Mouse (Mus musculus) C2C12 (cell line): ENCODE measurements around the gene Brd2. TPM values are rescaled to one million over a fixed set of nuclear protein-coding genes. Genes with fewer than 3 reads are reported as not detected.

Source experiments
- H3K27me3 ChIP-seq: one replicate; pipeline ENCODE4 v1.6.1; 2011; ENCODE audit not compliant: control insufficient read depth, insufficient read depth, insufficient read length
- H3K36me3 ChIP-seq: one replicate; pipeline ENCODE4 v1.6.1; 2011; ENCODE audit not compliant: control insufficient read depth, insufficient read depth
- H3K4me3 ChIP-seq: one replicate; pipeline ENCODE4 v1.5.1; 2011; ENCODE audit warnings: mild to moderate bottlenecking, control low read depth; ENCODE audit not compliant: poor library complexity, insufficient read depth, severe bottlenecking
- H3K79me2 ChIP-seq: one replicate; pipeline ENCODE4 v1.6.1; 2011; ENCODE audit not compliant: control insufficient read depth, insufficient read depth
- H3K79me3 ChIP-seq: one replicate; pipeline ENCODE4 v1.6.1; 2011; ENCODE audit warnings: low read depth, control low read depth
- H3ac ChIP-seq: one replicate; pipeline ENCODE3; 2011; ENCODE audit warnings: low read depth; ENCODE audit not compliant: control insufficient read depth, insufficient read length
- CEBPB ChIP-seq: IDR thresholded peaks from one replicate; pipeline ENCODE4 v1.6.1; 2011; ENCODE audit warnings: low read depth, mild to moderate bottlenecking, control low read depth, moderate library complexity
- CTCF ChIP-seq: IDR thresholded peaks from one replicate; pipeline ENCODE4 v1.5.1; 2011; ENCODE audit not compliant: control insufficient read depth, insufficient read depth, insufficient read length
- FOSL1 ChIP-seq: IDR thresholded peaks from one replicate; pipeline ENCODE4 v1.8.0; 2011; ENCODE audit warnings: mild to moderate bottlenecking, low read length; ENCODE audit not compliant: poor library complexity, insufficient read depth, severe bottlenecking
- MAX ChIP-seq: IDR thresholded peaks from one replicate; pipeline ENCODE4 v1.6.1; 2011; ENCODE audit warnings: mild to moderate bottlenecking, control low read depth
- MYOD1 ChIP-seq: IDR thresholded peaks from one replicate; pipeline ENCODE4 v1.6.1; 2011; ENCODE audit warnings: low read depth; ENCODE audit not compliant: control insufficient read depth, insufficient read length
- MYOG ChIP-seq: IDR thresholded peaks from one replicate; pipeline ENCODE4 v1.6.1; 2011; ENCODE audit not compliant: control insufficient read depth, insufficient read length; ENCODE audit errors: extremely low read depth
- USF1 ChIP-seq: IDR thresholded peaks from one replicate; pipeline ENCODE4 v1.6.1; 2011; ENCODE audit warnings: low read depth, mild to moderate bottlenecking, control low read depth, moderate library complexity
- polyA plus RNA-seq: library from polyadenylated mRNA; unstranded; fragments of >200 nt; fragmentation: generic; extraction: Trizol; gene quantifications from one replicate; pipeline ENCODE4 v1.2.1, GENCODE M21; 2012; ENCODE audit warnings: missing spikeins

Gene Brd2
- polyA plus RNA-seq, 1 experiment, result 127 TPM

DNA sequence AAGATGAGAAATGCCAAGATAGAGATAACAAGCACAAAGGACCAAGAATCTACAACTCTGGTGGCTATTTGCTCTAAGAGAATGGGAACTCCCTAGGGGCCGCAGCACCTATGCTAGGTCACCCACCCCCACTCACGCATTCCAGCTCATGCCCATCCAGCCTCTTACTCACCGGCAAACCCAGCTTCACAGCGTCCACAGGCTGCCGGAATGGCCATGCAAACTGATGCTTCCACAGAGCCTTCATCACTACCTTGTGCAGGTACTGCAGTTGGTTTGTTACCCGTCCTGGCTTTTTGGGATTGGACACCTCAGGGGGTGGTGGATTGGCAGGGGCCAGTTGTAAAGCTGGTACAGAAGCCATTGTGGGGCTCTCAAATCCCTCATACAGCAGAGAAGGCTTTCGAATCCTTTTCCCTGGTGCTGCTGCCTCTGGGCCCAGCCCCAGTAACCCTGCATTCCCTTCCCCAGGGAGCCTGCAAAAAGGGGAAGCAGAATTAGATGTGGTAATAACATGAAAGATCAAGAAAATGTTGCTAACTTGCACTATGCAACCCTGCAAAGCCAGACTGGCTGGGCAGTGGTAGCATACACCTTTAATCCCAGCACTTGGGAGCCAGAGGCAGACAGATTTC is 5.6 kb downstream of the Brd2 start:
- no peaks in the 10 kb centered on the region for H3K27me3 ChIP-seq
- H3K79me3 ChIP-seq, result peaks cover 67% of the 10 kb centered on the region
- H3K36me3 ChIP-seq, result peaks cover 73% of the 10 kb centered on the region
- H3K4me3 ChIP-seq, result peak overlapping the region; percentile 86
- H3ac ChIP-seq, result peak overlapping the region; percentile 84
- TF ChIP-seq CEBPB (no peak), USF1 (no peak)
- H3K79me2 ChIP-seq, result peaks cover 97% of the 10 kb centered on the region

DNA sequence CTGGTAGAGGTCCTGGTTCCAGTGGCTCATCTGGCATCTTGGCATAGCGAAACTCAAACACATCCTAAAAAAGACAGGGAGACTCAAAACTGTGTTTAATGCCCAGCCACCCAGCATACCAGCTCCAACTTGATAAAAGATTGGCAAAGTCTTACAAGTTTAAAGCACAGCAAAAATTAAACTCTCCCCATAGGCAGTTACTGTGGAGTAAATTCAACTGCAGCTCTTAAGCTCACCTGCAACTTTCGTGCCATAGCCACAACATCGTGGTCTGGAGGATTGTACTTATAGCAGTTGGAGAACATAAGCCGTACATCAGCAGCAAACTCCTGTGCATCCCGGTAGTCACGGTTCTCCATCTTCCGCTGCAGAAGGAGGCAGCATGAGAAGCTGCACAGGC is 8.3 kb downstream of the Brd2 start:
- H3K36me3 ChIP-seq, result peaks cover 97% of the 10 kb centered on the region
- H3K79me2 ChIP-seq, result peaks cover 72% of the 10 kb centered on the region
- no peak overlapping the region for H3ac ChIP-seq
- H3K4me3 ChIP-seq, result no peak overlapping the region
- peaks cover 57% of the 10 kb centered on the region for H3K79me3 ChIP-seq
- TF ChIP-seq MYOG, result no peak
- no peak for TF ChIP-seq FOSL1
- TF ChIP-seq USF1, result no peak
- H3K27me3 ChIP-seq, result no peaks in the 10 kb centered on the region

DNA sequence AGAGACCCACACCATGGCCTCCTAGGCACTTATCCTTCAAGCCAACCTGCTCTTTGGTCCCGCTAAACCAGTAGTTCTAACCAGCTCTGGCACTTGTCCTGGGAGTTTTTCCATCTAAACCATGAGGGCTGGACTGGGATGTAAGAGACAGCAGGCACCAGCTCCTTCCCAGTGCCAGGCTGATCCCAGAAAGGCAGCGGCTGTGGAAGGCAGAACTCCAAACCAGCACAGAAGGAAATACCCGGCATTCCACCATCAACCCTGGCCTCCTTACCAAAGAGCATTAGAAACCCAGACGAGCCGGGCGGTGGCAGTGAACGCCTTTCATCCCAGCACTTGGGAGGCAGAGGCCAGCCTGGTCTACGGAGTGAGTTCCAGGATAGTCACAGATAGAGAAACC is 12.1 kb downstream of the Brd2 start:
- Histone ChIP-seq H3K36me3 (peaks cover 62% of the 10 kb centered on the region), H3K4me3 (no peak overlapping the region), H3K27me3 (no peaks in the 10 kb centered on the region), H3K79me3 (peaks cover 20% of the 10 kb centered on the region), H3K79me2 (peaks cover 34% of the 10 kb centered on the region), H3ac (no peak overlapping the region)
- TF ChIP-seq MAX, result no peak
- TF ChIP-seq CEBPB, result no peak
- no peak for TF ChIP-seq FOSL1
- TF ChIP-seq MYOD1, result no peak
- TF ChIP-seq CTCF, result no peak
- TF ChIP-seq USF1, result no peak
- no peak for TF ChIP-seq MYOG

DNA sequence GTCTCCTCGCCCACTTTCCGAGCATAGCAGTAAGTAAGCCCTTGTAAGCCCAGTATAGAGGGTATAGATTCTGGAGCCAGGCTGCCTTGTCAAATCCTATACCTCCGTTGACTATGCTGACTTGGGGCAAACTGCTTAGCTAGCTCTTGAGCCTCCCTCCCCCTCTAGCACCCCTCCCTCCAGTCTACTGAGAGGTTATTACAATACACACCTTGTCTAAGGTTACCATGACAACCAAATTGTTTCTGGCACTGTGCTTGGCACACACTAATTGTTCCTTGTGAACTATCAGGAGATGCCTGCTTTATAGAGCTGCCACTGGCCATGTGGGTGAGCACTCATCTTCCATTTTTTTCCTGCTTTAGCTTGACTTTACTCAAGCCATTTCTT is 12.6 kb downstream of the Brd2 start:
- Histone ChIP-seq H3K79me2 (peaks cover 29% of the 10 kb centered on the region), H3K36me3 (peaks cover 57% of the 10 kb centered on the region), H3K27me3 (no peaks in the 10 kb centered on the region), H3K4me3 (no peak overlapping the region), H3K79me3 (peaks cover 15% of the 10 kb centered on the region), H3ac (no peak overlapping the region)
- TF ChIP-seq MYOG (no peak), CEBPB (no peak), CTCF (no peak), MAX (no peak), USF1 (no peak), FOSL1 (no peak), MYOD1 (no peak)

DNA sequence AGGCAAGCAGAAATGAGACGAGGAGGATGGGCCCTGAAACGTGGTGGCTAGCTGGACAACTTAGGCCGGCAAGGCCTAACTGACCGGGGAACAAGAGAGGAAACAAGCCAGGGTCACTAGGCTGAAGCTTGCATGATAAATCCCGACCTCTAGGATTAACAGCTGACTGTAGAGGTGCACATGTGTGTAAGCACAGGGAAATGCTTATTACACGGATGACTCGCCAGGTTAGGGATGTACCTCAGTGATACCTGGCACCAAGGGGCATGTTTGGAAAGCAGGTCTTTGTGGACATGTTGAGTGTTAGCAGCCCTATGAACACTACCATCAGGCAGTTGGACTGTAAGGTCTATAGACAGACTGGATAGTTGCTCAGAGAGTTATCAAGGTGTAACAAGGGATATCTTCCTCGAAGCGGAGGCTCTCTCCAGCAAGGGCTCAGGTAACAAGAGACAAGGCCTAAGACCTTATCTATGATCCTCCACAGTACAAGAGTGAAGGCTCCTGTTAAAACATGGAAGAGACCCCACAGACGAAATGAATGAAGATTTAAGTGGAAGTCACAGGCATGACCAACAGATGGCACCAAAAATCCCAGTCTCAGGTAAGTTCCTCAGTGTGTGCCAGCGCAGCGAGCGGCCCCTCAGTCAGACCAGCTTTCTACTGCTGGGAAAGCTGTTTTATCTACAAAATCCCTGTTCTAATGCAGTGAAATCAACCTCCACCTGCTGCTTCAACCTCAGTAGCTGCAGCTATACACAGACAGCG is 13.2 kb downstream of the Brd2 start:
- H3K79me2 ChIP-seq, result peaks cover 23% of the 10 kb centered on the region
- TF ChIP-seq CEBPB (no peak), MAX (no peak), MYOG (no peak), FOSL1 (no peak), USF1 (no peak), MYOD1 (no peak), CTCF (no peak)
- H3K27me3 ChIP-seq, result no peaks in the 10 kb centered on the region
- H3K79me3 ChIP-seq, result peaks cover 10% of the 10 kb centered on the region
- no peak overlapping the region for H3ac ChIP-seq
- H3K36me3 ChIP-seq, result peaks cover 51% of the 10 kb centered on the region
- H3K4me3 ChIP-seq, result no peak overlapping the region

DNA sequence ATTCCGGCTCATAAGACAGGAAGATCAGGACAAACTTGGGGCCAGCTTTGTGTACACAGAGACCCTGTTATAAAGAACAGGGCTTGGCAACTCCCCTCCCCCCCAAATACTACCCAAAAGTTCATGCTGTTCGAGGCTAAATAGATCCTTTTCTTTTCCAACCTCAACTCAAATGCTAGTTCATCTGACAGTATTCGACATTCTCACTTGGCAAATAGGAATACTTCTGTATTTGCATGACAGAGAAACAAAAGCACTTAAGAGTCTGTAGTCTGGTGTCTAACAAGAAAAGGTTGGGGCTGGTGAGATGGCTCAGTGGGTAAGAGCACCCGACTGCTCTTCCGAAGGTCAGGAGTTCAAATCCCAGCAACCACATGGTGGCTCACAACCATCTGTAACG is 14.0 kb downstream of the Brd2 start:
- H3ac ChIP-seq, result no peak overlapping the region
- H3K4me3 ChIP-seq, result no peak overlapping the region
- H3K79me2 ChIP-seq, result peaks cover 15% of the 10 kb centered on the region
- TF ChIP-seq CEBPB (no peak), CTCF (no peak), MYOD1 (no peak), MYOG (no peak), FOSL1 (no peak), MAX (no peak), USF1 (no peak)
- peaks cover 43% of the 10 kb centered on the region for H3K36me3 ChIP-seq
- H3K79me3 ChIP-seq, result peaks cover 2% of the 10 kb centered on the region
- no peaks in the 10 kb centered on the region for H3K27me3 ChIP-seq
